Mouse (Mus musculus) hindbrain, postnatal 0 days (tissue): ENCODE measurements around the gene Spon1. TPM values are rescaled to one million over a fixed set of nuclear protein-coding genes. Genes with fewer than 3 reads are reported as not detected.
A peak's percentile ranks its signal among the peaks of the same experiment; 100 is the strongest.

Experiments
- ATAC-seq: fragments of 200-750 bp; cut with Nextera tagmentation; 2 replicates; pipeline ENCODE4 v1.8.0; 2017; ENCODE audit warnings: mild to moderate bottlenecking, moderate TSS enrichment, moderate library complexity
- DNase-seq: peaks from one replicate; pipeline ENCODE4 v3.0.0-alpha.2; 2015; ENCODE audit warnings: low spot score
- H3K27ac ChIP-seq: fragments of 300-500 bp; sonication (generic); 2 replicates; pipeline ENCODE4 v1.5.1; 2014; ENCODE audit warnings: mild to moderate bottlenecking
- H3K27me3 ChIP-seq: fragments of 300-500 bp; sonication (generic); 2 replicates; pipeline ENCODE4 v1.6.1; 2014; ENCODE audit warnings: low read length, mixed read lengths; ENCODE audit not compliant: insufficient read depth
- H3K36me3 ChIP-seq: fragments of 300-500 bp; sonication (generic); 2 replicates; pipeline ENCODE4 v1.6.1; 2014; ENCODE audit warnings: low read length, mixed read lengths; ENCODE audit not compliant: insufficient read depth
- H3K4me1 ChIP-seq: fragments of 300-500 bp; sonication (generic); 2 replicates; pipeline ENCODE4 v1.6.1; 2014; ENCODE audit warnings: antibody characterized with exemption, low read length, mixed read lengths; ENCODE audit not compliant: insufficient read depth
- H3K4me2 ChIP-seq: fragments of 300-500 bp; sonication (generic); 2 replicates; pipeline ENCODE4 v1.6.1; 2014; ENCODE audit warnings: low read depth, mild to moderate bottlenecking, low read length, moderate library complexity, mixed read lengths
- H3K4me3 ChIP-seq: fragments of 300-500 bp; sonication (generic); 2 replicates; pipeline ENCODE4 v1.5.1; 2014; ENCODE audit warnings: low read length
- H3K9ac ChIP-seq: fragments of 300-500 bp; sonication (generic); replicated peaks from 2 replicates; pipeline ENCODE4 v1.6.1; 2014; ENCODE audit warnings: mild to moderate bottlenecking, low read length, moderate library complexity, mixed read lengths
- H3K9me3 ChIP-seq: fragments of 300-500 bp; sonication (generic); 2 replicates; pipeline ENCODE4 v1.6.1; 2016; ENCODE audit warnings: low read length, mixed read lengths
- CTCF ChIP-seq: IDR thresholded peaks from 2 replicates; pipeline ENCODE4 v1.5.1; 2016; ENCODE audit warnings: antibody characterized with exemption, control low read depth, low read depth
- WGBS: fragments of 180-500 bp; shearing (Covaris S2); extraction: QIAGEN DNeasy Blood & Tissue Kit; methylation state at CpG from one replicate; pipeline ENCODE4 v1.1.7; 2014; 5-methylcytosine and 5-hydroxymethylcytosine counted together
- polyA plus RNA-seq: library from polyadenylated mRNA; unstranded; fragments of >200 nt; fragmentation: Nextera tagmentation; extraction: Ambion mirVana; gene quantifications from 2 replicates; pipeline ENCODE4 v1.2.1, GENCODE M21; 2015
- total RNA-seq: library from RNA; depleted of rRNA; stranded (reverse); fragments of >200 nt; gene quantifications from 2 replicates; pipeline ENCODE4 v1.2.3, GENCODE M21; 2014

Gene Spon1
- total and polyA plus RNA-seq, 2 experiments from 2014 or later = 43.8 to 50.3 TPM

DNA sequence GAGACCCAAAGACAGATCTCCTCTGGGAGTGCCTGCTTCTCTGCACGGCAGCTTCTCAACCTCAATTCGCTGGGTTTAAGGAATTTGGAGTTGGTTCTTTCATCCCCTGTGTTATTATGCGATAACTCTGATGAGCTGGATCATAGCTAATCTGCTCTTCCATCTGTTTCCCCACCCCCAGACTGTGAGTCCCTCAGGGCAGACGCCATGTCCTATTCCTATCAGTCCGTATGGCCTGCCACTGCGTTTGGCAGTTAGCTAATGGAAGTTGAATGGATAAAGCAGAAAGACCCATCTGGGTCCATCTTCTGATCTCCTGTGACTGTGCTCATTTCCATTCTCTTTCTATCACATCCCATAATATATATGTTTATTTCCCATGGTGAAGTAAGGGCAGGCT is 158.8 kb downstream of the Spon1 start:
- no peak for TF ChIP-seq CTCF
- Histone ChIP-seq H3K9me3 (no peaks in the 10 kb centered on the region), H3K27me3 (no peaks in the 10 kb centered on the region), H3K9ac (no peak overlapping the region), H3K36me3 (no peaks in the 10 kb centered on the region), H3K4me3 (no peak overlapping the region), H3K4me2 (no peak overlapping the region), H3K27ac (no peak overlapping the region), H3K4me1 (0 out of 2 replicates have a peak, but pooled peaks cover 3% of the 10 kb centered on the region)
- 45% methylated on average over 6 of the region's 6 CpGs for WGBS
- DNase-seq = peak; percentile 42
- ATAC-seq = no peak

GRCm38 (mm10) chr7:113950888-113951287 is 185.1 kb downstream of the Spon1 start:
- no peak overlapping the region for H3K27ac ChIP-seq
- no peaks in the 10 kb centered on the region for H3K36me3 ChIP-seq
- no peaks in the 10 kb centered on the region for H3K27me3 ChIP-seq
- no peaks in the 10 kb centered on the region for H3K4me1 ChIP-seq
- TF ChIP-seq CTCF = no peak
- WGBS = 74% methylated on average over 7 of the region's 7 CpGs
- no peaks in the 10 kb centered on the region for H3K9me3 ChIP-seq
- H3K4me3 ChIP-seq = no peak overlapping the region
- no peak overlapping the region for H3K9ac ChIP-seq
- no peak overlapping the region for H3K4me2 ChIP-seq
- ATAC-seq = no peak
- DNase-seq = no peak

DNA sequence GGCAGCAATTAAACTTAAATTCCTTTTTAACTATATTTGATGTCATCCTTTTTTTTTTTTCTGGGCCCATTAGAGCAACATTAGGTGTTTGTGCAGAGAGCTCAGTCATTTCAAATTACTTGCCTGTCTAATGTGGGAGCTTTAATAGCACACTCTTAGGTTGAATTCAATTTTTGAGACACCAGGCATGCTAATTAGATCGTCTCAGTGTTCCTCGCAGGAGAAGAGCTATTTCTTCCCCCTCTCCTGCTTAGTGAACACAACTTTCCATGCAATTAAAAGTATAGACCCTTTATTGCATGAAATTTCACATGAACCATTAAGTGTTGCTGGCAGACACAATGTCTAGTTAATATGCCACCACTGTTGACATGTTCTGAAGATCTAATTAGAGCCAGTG is 189.6 kb downstream of the Spon1 start:
- ATAC-seq (no peak), DNase-seq (no peak)
- Histone ChIP-seq H3K36me3 (no peaks in the 10 kb centered on the region), H3K9me3 (no peaks in the 10 kb centered on the region), H3K27ac (no peak overlapping the region), H3K4me3 (no peak overlapping the region), H3K27me3 (no peaks in the 10 kb centered on the region), H3K4me1 (no peaks in the 10 kb centered on the region), H3K9ac (no peak overlapping the region), H3K4me2 (no peak overlapping the region)
- 53% methylated on average over 2 of the region's 2 CpGs for WGBS
- no peak for TF ChIP-seq CTCF

- ATAC-seq = peak; percentile 49; the same call in 1 of the 2 replicates
- TF ChIP-seq CTCF = no peak
These were observed 195.2 kb downstream of the Spon1 start for GRCm38 (mm10) chr7:113960841-113961499.

GRCm38 (mm10) chr7:113961500-113961895 is 195.7 kb downstream of the Spon1 start:
- Histone ChIP-seq H3K27me3 (no peaks in the 10 kb centered on the region), H3K9ac (no peak overlapping the region), H3K4me2 (no peak overlapping the region), H3K27ac (peak overlapping the region; percentile 62), H3K36me3 (no peaks in the 10 kb centered on the region), H3K9me3 (no peaks in the 10 kb centered on the region), H3K4me1 (no peaks in the 10 kb centered on the region; the same call in 1 of the 2 replicates), H3K4me3 (no peak overlapping the region)
- no peak for TF ChIP-seq CTCF
- WGBS = 39% methylated on average over 3 of the region's 3 CpGs
- ATAC-seq (peak; percentile 90), DNase-seq (peak; percentile 85)

More at GRCm38 (mm10) chr7:113960841-113961499, 195.2 kb downstream of the Spon1 start:
- H3K4me1 ChIP-seq = no peaks in the 10 kb centered on the region; the same call in 1 of the 2 replicates
- no peak overlapping the region for H3K4me2 ChIP-seq
- 49% methylated on average over 9 of the region's 9 CpGs for WGBS
- no peaks in the 10 kb centered on the region for H3K36me3 ChIP-seq
- H3K9me3 ChIP-seq = no peaks in the 10 kb centered on the region
- H3K9ac ChIP-seq = no peak overlapping the region
- H3K27me3 ChIP-seq = no peaks in the 10 kb centered on the region
- peak; percentile 36 for DNase-seq
- no peak overlapping the region for H3K4me3 ChIP-seq
- H3K27ac ChIP-seq = peak overlapping the region; percentile 62

GRCm38 (mm10) chr7:113962078-113962477 is 196.3 kb downstream of the Spon1 start:
- Histone ChIP-seq H3K36me3 (no peaks in the 10 kb centered on the region), H3K9me3 (no peaks in the 10 kb centered on the region), H3K4me3 (no peak overlapping the region), H3K4me1 (no peaks in the 10 kb centered on the region; the same call in 1 of the 2 replicates), H3K27me3 (no peaks in the 10 kb centered on the region), H3K27ac (peak overlapping the region; percentile 62; the same call in 1 of the 2 replicates), H3K4me2 (no peak overlapping the region), H3K9ac (no peak overlapping the region)
- ATAC-seq (no peak), DNase-seq (no peak)
- WGBS = 83% methylated on average over 4 of the region's 4 CpGs
- no peak for TF ChIP-seq CTCF

DNA sequence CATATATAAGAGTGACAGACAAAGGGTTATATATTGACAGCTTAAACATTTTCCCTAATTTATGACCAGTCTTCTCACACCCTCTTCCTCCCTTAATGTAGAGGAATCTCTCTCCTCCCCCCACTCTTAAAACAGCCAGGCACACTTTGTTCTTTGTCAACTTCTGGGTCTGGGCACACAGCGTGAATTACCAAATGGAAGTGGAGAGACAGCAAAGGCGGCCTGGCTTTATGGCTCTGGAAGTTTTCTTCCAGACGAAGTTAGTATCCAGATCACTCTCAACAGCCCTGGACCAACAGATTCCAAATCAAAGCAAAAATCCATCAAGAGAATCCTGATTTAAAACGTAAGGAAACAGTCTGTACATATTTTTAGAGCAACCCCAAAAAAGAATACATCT is 198.0 kb downstream of the Spon1 start:
- Histone ChIP-seq H3K9ac (no peak overlapping the region), H3K27me3 (no peaks in the 10 kb centered on the region), H3K4me2 (no peak overlapping the region), H3K4me3 (no peak overlapping the region), H3K36me3 (no peaks in the 10 kb centered on the region), H3K9me3 (no peaks in the 10 kb centered on the region), H3K27ac (no peak overlapping the region), H3K4me1 (no peaks in the 10 kb centered on the region; the same call in 1 of the 2 replicates)
- ATAC-seq = no peak
- no peak for TF ChIP-seq CTCF
- no peak for DNase-seq
- whole genome bisulfite sequencing = 62% methylated on average over 4 of the region's 4 CpGs
